Mouse (Mus musculus) lung, postnatal 25 days (tissue): ENCODE data around the gene Wfdc5.
"Not testable (repeated sequence)": the region's sequence is repeated elsewhere in the genome, so short reads cannot be mapped to it uniquely, and the experiment has no call there.

Experiments used
- DNase-seq: peaks from one replicate; pipeline ENCODE4 v3.0.0; 2022; ENCODE audit warnings: low spot score

The Wfdc5 gene

DNA sequence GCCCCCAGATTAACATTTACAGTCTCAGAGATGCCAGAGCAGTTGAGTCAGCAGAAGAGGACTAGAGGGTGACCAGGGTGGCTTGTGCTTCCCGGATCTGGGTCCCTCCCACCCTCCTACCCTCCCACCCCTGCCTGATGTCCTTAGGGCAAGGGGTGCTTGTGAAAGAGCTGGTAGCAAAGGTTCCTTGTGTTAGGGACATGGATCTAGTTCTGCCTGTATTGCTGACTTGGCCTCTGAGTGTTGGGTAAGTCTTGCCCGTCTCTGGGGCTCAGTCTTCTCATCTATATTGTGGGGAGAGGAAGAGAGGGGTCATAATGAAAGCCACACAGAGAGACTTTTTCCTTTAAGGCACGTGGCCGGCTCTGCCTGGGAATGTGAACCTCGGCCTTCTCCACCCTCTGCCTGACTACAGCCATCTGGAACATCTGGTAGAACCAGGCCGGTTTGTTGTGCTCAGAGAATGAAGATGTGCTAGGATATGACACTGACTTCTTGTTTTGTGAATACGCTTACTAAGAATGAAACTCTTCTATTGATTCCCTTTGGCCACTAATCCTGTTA is at the start of gene Wfdc5:
TSS of gene Wfdc5 (minus strand) at position 51 of the 564 bp plus-strand sequence.
- no peak for DNase-seq

DNA sequence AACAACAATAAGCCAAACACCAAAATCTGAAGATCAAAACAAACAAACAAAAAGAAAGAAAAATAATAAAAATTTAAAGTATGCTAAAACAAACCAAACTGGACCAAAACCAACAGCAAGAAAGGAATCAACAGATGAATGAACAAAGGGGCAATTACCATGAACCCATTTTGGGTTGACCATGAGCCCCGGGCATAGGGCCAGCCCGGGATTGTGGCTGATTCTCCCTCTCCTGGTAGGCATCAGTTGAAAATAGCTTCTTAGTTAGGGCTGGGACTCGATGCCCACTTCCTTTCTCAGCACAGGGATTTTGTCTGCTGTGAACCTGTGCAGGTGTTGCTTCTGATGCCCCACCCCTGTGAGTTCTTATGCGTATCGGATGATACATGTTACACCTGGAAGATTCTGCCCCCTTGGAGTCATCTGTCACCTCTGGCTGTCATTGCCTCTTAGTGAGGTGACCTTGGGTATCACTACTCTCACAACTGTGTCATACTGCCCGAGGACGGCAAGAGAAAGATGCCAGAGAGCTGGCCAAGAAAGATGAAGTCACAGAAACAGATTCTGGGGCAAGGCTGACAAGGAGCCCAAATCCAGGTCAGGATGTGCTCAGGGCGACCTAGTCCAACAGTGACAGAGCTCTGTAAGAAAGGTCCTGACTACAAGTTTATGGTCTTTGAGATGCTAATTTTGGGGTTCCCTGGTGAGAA is 46.0 kb upstream of the Wfdc5 start:
- DNase-seq, result no peak

DNA sequence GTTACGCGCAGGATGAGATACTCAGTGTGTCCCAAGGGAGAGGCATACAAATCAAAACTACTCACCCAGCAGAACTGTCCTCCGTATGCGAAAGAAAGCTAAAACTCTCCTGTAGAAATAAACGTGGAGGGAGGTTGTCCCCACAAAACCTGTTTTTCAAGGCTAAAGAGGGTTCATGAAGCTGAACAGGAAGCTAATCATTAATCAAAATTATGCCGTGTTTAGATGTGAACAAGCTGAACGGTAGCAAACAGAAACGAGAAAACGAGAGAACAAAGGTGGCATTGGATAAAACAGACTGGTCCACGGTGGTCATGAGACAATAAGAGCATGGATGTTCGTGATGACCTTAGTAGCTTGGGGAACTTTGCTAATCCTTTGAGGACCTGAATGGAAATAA is 39.0 kb upstream of the Wfdc5 start, which contains the start of gene Wfdc15b:
TSS of gene Wfdc15b (minus strand) at position 139 of the 400 bp plus-strand sequence.
- no peak for DNase-seq

DNA sequence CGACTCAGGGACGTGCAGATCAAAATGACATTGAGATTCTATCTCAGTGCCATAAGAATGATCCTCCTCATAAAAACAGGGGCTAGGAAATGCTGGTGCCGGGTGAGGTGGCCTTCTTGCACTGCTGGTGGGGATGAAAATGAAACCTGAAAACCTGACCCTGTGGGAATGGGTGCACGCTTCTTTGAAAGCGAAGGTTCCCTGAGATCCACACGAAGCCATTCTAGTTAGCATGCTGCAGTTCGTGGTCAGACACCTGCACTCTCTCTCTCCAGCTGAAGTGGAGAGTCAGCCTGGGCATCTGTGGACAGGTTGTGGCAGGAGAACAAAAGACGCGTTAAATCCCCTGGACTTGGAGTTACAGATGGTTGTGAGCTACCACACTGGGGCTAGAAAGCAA is 36.8 kb upstream of the Wfdc5 start:
- no peak for DNase-seq

DNA sequence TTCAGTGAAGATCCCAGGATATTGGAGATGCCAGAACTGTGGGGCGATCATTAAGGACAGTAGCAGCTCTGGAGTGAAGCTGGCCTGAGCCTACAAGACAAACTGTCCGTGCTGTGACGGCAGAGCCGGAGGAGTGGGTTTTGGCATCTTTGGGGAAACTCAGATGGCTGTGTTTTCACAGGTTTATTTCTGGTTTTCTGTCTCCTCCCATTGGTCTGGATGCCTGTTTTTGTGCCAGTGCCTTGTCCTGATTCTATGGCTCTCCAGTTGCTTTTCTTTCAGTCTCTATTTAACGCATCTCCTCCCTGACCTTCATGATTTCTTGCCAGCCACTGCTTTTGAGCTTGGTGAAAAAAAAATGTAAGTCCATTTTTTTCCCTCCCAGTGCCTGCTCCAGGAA is 30.2 kb upstream of the Wfdc5 start:
- no peak for DNase-seq

DNA sequence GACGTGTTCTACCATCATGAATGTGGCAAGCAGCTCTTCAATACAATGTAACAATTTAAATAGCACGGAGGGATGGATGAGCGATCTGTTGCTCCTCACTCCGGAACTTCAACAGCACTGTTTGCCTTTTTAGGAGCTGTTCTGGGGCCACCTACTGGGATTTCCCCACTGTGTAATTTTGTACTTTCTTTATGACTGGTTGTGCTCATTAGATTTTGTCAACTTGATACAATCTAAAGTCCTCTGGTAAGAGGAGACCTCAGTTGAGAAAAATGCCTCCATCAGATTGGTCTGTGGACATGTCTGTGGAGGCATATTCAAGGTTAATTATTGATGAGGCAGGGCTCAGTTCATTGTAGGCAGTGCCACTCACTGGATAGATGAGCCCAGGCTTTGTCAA is 28.4 kb upstream of the Wfdc5 start:
- no peak for DNase-seq

DNA sequence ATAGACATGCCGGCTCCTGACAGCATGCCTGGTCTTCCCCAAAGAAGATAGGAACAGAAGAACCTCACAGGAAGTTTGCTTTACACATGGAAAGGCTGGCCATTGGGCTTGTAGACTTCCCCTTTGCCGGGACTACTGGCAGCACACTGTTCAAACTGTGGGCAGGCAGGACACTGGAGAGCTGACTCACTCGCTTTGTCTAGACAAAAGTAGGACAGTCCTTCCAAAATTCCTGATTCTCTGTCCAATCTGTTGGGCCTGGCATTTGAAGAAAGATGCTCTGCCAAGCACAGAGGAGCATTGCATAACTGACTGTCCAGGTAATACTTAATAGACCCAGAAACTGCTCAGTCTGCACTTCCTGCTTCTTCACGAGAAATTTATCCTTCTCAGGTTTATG is 24.1 kb upstream of the Wfdc5 start:
- no peak for DNase-seq

DNA sequence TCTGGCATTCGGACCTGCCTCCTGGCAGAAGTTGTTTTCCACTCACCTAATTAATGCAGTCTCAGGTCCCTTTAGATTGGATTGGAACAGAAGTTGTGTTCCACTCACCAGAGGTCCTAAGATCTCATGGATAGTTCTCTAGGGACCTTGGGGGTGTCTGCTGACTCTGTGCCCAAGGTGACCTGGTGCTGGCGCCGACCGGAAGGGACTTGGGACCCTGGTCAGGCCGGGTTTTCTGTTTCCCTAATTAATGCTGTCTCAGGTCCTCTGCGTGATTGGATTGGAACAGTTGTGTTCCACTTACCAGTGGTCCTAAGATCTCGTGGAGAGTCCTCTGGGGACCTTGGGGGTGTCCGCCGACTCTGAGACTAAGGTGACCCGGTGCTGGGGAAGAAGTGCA is 23.5 kb upstream of the Wfdc5 start:
- DNase-seq, result not testable (repeated sequence)

DNA sequence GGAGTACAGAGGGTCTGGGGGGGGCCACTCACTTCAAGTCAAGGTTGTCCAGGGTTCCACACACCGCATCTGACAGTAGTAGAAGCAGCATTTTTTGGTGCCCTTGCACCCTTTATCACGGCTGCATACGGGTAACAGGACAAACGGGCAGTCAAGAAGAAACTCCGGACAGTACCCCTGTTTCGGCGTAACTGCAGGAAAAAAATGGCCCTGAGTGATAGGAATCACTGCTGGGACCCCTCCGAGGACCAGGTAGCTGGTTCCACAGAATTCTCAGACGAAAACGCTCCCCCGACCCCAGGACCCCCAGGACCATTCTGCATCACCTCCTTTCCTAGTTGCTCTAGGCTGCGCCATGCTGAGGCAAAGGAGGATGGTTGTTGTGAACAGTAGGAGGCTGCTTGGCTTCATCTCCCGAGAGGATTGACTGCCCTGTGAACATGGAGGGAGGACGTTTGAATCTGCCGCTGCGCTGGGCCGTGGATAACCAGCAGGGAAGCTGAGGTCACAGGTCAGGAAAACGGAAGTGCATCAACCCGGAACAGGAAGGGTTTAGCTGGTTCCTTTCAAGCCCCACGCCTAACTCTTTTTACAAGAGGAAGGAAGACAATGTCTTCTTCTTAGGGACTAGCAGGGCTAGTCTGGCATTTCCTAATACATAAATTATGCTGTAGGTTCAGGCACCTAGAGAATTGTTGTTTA is 17.2 kb upstream of the Wfdc5 start, which contains the start of gene Wfdc15a:
TSS of gene Wfdc15a (minus strand) at position 505 of the 702 bp plus-strand sequence.
- no peak for DNase-seq

DNA sequence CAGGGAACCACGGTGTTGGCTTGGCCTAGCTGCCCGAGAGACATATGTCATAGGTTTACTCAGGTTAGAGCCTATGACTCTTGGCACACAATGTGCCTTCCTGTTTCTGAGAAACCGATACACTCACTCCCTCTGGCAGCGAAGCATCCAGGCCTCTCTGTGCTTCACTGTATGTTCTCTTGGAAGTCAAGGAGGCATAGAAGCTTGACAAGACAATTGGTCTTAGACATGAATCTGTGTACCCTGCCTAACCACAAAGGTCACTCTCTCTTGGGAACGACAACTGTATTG is 14.1 kb upstream of the Wfdc5 start:
- no peak for DNase-seq

DNA sequence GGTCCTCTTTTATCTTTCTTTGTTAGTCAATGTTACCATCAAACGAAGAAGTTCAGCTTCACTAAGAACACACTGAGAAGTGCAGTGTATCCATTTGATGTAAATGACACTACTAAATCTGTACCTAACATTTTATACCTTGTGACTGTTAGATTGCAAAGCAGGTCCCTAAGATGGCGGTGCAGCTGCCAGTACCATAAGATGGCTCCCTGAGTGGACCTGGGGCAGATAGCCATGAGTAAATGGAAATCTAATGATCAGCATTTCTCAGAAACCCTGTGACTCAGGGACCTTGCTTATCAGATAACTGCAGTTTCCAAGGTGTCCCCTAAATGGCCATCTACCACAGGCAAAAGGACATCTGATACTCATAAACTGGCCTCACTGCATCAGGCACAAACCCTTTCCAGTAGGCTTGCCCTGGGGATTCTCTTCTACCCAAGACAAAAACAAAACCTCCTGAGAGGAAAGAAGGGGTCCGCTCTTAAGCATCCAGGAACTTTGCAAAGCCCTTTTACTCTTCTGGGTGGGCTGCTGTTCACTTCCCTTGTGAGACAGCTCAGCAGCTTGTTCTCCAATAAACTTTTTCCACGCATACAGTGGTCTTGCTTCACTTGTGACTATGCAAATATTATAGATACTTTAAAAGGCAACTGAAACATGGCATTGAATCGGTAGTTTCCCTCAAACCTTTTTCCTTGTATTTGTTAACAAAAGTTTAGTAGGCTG is 13.6 kb upstream of the Wfdc5 start:
- no peak for DNase-seq

DNA sequence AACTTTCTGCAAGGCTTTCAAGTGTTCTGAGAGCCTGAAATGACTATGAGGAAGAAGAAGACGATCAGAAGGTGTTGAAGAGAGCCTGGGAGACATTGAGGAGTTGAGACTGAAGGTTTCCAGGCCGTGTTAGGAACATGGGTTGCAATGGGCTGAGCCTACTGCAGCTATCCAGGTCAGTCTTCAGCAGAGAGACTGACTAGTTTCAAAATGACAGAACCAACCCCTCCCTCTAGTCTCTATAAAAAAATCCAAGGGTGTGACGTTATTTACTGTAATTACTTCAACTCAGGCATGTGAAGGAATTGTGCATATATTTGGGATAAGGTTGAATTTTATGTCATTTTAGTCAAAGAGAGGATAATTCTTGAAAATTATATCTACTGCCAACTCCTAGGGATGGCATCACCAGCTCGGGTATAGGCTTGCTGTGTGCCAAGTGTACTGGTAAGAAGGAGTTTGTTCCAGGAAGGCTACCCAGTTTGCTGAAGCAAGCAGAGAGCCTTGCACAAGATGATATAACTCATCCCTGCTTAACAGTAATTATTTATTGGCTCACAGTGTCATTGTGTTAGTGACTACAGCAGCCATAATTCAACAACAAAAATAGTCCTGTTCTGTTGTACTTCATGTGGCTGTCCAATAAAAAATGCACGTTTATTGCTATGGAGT is 12.6 kb upstream of the Wfdc5 start:
- DNase-seq, result no peak

DNA sequence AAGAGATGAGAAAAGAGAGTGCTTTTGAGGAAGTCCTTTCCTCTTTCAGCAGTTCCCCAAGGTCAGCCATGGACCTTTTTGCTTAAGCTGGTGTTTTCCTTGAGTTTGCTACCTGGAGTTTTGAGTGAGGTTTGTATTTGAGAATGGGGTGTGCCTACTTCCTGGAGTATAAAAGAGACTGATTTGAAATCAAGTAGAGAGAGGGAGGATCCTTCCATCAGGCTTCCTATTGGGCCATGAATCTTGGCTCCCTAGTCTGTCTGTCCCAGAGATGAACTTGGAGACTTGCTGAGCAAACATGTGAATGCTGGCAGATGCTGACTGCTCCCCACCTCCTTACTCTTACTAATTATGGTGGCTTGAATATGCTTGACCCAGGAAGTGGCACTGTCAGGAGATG is 9.7 kb upstream of the Wfdc5 start:
- DNase-seq, result no peak

DNA sequence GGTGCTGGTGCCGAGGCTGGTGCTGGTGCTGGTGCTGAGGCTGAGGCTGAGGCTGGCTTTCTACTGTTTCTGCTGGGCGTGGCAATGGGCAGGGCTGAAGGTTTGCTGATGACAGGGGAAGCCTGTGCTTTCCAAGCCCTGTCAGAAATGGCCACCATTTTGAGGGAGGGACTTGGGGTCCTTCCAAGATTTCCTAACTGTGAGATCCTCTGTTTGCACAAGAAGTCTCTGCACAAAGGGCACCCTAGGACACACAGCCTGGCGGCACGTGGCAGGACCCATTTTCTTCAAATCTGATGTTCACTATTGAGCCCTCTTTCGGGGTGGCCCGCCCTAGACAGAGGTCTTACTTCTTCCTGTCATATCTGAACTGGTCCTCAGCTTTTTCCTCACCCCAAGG is 8.0 kb upstream of the Wfdc5 start, which contains the start of gene Wfdc12:
TSS of gene Wfdc12 (minus strand) at position 33 of the 400 bp plus-strand sequence.
- peak; percentile 35 for DNase-seq

DNA sequence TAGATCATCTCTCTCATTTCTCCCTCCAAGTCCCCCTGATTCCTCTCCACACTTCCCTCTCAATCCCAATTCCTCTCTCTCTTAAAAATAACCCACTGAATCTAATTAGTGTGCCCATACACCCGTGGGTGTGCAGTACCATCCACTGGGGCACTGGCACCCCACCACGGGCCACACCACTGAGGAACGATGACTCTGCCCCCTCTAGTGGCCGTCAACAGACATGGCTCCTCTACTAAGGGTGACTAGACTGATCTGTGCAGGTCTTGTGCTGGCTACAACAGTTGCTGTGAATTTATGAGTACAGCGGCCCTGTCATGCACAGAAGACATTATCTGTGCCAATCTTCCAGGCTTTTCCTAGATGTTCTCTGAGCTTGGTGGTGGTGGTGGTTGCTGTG is 6.2 kb upstream of the Wfdc5 start:
- no peak for DNase-seq

DNA sequence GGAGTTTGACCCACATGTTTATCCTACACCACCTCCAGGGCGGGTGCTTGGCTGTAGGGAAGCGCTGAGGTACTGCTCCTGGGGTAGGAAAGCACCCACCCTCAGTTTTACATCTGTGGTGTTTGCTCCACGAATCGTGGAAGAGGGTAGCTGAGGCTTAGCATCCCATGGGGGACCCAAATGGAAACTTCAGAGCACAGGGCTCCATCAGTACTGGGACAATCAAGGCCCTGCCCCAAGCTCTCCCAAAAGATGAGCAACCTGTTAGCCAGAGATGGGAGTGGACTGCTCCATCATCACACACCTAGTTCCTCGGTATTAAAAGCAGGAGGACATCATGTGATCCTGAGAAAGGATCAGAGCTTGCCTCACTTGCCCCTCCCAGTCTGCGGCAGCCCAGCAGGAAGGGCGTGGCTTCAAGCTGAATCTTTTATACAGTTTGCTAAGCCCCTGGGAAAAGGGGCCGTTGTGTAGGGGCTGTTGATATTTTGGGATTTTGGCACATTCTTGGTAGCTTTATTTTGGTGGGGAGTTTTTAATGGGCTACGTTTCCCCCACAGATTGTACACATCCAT is 1.7 kb upstream of the Wfdc5 start:
- DNase-seq, result no peak

DNA sequence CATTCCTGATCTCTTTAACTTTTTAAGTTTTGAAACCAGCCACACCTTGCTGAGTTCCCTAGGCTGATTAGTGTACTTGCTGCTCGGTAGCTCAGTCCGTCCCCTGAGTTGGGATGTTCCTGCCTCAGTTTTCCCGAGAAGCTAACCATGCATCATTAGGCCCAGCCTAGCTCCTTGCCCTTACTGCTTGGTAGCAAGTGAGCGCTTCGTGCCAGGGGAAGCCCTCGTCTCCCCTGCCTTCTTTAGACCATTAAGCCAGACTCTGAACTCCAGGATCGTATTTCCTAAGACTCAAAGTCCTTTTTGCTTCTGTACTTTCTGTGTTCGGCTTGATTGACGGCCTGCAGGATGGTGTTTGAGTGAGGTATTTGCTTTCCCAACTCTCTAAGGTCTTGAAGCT is 798 bp upstream of the Wfdc5 start:
- DNase-seq, result no peak

DNA sequence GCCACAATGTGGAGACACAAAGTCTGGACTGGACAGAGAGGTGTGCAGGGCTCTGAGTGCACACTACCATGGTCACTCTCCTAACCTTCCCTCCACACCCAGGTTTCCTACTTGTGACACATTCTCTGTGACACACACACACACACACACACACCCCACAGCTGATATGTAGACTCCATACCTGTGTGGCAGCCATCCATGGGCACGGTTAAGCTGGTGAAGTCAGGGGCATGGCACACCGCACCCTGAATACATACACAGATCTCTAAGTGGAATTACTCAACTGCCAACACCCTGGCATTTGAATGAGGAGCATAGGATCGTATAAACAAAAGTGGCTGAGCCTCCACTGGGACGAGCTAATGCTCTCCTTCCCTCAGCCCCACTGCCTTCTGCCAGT is 1.8 kb downstream of the Wfdc5 start:
- DNase-seq, result peak; percentile 42

DNA sequence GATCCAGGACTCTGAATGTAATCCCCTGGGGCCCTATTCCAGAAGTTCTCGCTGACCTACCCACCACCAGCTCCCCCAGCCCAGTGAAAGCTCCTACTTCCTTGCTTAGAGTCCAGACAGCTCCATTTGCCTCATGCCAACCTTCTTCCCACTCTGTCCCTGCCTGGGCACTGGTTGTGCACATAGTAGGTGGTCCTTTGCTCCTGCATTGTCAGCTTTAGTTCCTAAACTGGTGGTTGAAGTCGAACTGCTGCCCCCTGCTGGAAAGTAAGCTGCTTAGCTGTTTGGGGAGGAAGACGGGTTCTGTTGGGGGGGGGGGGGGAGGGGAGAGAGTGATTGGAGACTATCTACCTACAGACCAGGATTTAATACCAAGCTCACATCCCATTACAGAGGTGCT is 2.4 kb downstream of the Wfdc5 start:
- peak; percentile 39 for DNase-seq

DNA sequence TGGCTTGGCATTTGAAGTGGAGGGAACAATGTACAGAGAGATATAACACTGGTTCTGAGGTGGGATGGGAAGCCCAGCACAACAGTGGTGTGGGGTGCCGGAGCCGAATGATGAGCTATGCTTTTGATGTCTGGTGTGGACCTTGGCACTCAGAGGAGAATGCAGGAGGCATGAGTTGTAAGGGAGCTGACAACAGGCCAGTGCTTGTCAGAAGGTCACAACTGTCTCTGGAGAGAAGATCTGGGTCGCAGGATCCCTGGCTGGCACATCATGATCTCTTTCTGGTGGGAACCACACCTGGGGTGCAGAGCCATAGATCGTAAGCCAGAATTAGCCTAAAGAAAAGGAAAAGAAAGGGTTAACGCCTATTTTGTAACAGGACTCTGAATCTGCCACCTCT is 4.7 kb downstream of the Wfdc5 start:
- DNase-seq, result no peak

DNA sequence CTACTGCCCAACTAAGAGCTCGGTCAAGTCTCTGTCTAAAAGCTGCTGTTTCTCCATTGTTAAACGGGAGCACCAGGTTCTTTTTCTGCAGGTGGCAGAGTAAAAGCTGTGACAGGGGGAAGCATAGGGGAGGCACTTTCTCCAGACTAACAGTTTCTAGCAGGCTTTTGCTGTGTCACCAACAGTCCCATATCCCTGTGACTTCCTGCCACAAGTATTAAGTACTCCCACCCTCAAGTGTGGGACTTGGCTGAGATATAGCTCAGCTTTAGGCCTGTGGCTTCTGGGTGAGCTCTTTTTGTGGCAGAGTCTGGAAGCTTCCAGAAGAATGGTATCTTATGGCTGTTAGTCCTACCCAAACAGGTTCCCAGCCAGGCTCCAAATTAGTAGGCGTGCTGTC is 6.7 kb downstream of the Wfdc5 start:
- no peak for DNase-seq
